Mouse (Mus musculus): ENCODE measurements around the gene Zic1.

- TF ChIP-seq CTCF (IDR thresholded peaks at IDR 0.05; ENCODE audit: low read depth), result no peak
- TF ChIP-seq EP300 (IDR thresholded peaks at IDR 0.05; ENCODE audit: low read depth), result no peak
Measured at GRCm38 (mm10) chr9:91370191-91370708, 4.6 kb upstream of the Zic1 start.
